17 mouse cellular contexts compared by ENCODE assay signal in the genomic region with DNA sequence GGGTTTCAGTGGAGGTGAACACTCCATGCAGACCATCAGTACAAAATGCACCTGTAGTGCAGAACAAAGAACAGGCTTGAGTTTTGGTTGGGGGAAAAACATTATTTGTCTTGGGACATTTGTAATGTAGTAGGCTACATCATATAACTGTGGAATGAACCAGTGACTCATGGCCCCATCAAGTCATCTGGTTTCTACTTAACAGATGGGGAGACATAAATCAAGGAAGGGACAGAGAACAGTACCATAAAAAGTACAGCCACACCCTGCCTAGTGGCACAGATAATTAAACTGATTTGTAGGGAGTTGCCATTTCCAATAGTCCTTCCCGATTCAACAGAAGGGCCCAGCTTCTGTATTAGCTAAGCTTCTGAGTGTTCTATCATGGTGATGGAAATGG.
"Had no signal": no experiment of that assay in that cellular context is flagged by ENCODE, and none has a peak within 500 bp of the region (broad histone marks: within the 10 kb centered on the region; RNA-seq: fewer than 3 reads in every experiment).

No protein-coding gene starts in this region.

- H3K27ac ChIP-seq: kidney, embryonic 15.5 days; left cerebral cortex, adult 2 months; limb, embryonic 12.5 days; limb, embryonic 15.5 days; liver, embryonic 14.5 days; macrophage; midbrain, embryonic 12.5 days; midbrain, embryonic 15.5 days; neural tube, embryonic 13.5 days had no signal

- H3K4me1 ChIP-seq: midbrain, embryonic 12.5 days; midbrain, embryonic 15.5 days; neural tube, embryonic 13.5 days had no signal

- H3K27me3 ChIP-seq: kidney, embryonic 15.5 days; limb, embryonic 12.5 days; limb, embryonic 15.5 days; midbrain, embryonic 12.5 days; midbrain, embryonic 15.5 days; neural tube, embryonic 13.5 days had no signal

- H3K9me3 ChIP-seq: kidney, embryonic 15.5 days; limb, embryonic 12.5 days; limb, embryonic 15.5 days; midbrain, embryonic 12.5 days; midbrain, embryonic 15.5 days; neural tube, embryonic 13.5 days had no signal

- H3K4me3 ChIP-seq: kidney, embryonic 15.5 days; left cerebral cortex, adult 2 months; limb, embryonic 12.5 days; limb, embryonic 15.5 days; midbrain, embryonic 12.5 days; midbrain, embryonic 15.5 days; neural tube, embryonic 13.5 days had no signal

- H3K36me3 ChIP-seq: limb, embryonic 15.5 days; midbrain, embryonic 12.5 days; midbrain, embryonic 15.5 days; neural tube, embryonic 13.5 days had no signal

- DNase-seq: kidney, adult 8-10 months; kidney, postnatal 14 days; layer of hippocampus, postnatal 36 days; left cerebral cortex, postnatal 4 days; liver, postnatal 0 days; lung, embryonic 14.5 days; thymus, adult 18-20 months; thymus, postnatal 36 days had no signal
